Mouse (Mus musculus) forebrain, postnatal 0 days (tissue): ENCODE measurements at regions not wholly inside any gene's neighbourhood (a gene's known extent, or its start where the extent isn't known, plus 50 kb on each side); places are given as distances from the start of the nearest gene placed in this dataset.
A peak's percentile ranks its signal among the peaks of the same experiment; 100 is the strongest.

Experiments
- ATAC-seq: fragments of 200-750 bp; cut with Nextera tagmentation; 2 replicates; pipeline ENCODE4 v1.8.0; 2017; ENCODE audit warnings: mild to moderate bottlenecking, moderate library complexity
- DNase-seq: peaks from one replicate; pipeline ENCODE4 v3.0.0-alpha.2; 2015
- H3K27ac ChIP-seq: fragments of 300-500 bp; sonication (generic); 2 replicates; pipeline ENCODE4 v1.5.1; 2014; ENCODE audit warnings: low read depth, mild to moderate bottlenecking, antibody characterized with exemption, low read length, moderate library complexity, mixed read lengths
- H3K27me3 ChIP-seq: fragments of 300-500 bp; sonication (generic); 2 replicates; pipeline ENCODE4 v1.6.1; 2014; ENCODE audit warnings: mild to moderate bottlenecking, low read length, mixed read lengths; ENCODE audit not compliant: insufficient read depth
- H3K36me3 ChIP-seq: fragments of 300-500 bp; sonication (generic); 2 replicates; pipeline ENCODE4 v1.6.1; 2014; ENCODE audit warnings: mild to moderate bottlenecking, moderate library complexity; ENCODE audit not compliant: insufficient read depth
- H3K4me1 ChIP-seq: fragments of 300-500 bp; sonication (generic); 2 replicates; pipeline ENCODE4 v1.6.1; 2014; ENCODE audit warnings: antibody characterized with exemption; ENCODE audit not compliant: insufficient read depth
- H3K4me2 ChIP-seq: fragments of 300-500 bp; sonication (generic); 2 replicates; pipeline ENCODE4 v1.6.1; 2014; ENCODE audit warnings: low read depth, mild to moderate bottlenecking, moderate library complexity
- H3K4me3 ChIP-seq: fragments of 300-500 bp; sonication (generic); 2 replicates; pipeline ENCODE4 v1.5.1; 2014; ENCODE audit warnings: low read depth, low read length, mixed read lengths
- H3K9ac ChIP-seq: fragments of 300-500 bp; sonication (generic); 2 replicates; pipeline ENCODE4 v1.6.1; 2014; ENCODE audit warnings: mild to moderate bottlenecking
- H3K9me3 ChIP-seq: fragments of 300-500 bp; sonication (generic); 2 replicates; pipeline ENCODE4 v1.6.1; 2016; ENCODE audit warnings: low read length
- CTCF ChIP-seq: sonication (generic); IDR thresholded peaks from 2 replicates; pipeline ENCODE4 v1.5.1; 2016; ENCODE audit warnings: antibody characterized with exemption, control low read depth, low read depth
- WGBS: fragments of 180-500 bp; shearing (Covaris S2); extraction: QIAGEN DNeasy Blood & Tissue Kit; methylation state at CpG from one replicate; pipeline ENCODE4 v1.1.7; 2014; 5-methylcytosine and 5-hydroxymethylcytosine counted together

DNA sequence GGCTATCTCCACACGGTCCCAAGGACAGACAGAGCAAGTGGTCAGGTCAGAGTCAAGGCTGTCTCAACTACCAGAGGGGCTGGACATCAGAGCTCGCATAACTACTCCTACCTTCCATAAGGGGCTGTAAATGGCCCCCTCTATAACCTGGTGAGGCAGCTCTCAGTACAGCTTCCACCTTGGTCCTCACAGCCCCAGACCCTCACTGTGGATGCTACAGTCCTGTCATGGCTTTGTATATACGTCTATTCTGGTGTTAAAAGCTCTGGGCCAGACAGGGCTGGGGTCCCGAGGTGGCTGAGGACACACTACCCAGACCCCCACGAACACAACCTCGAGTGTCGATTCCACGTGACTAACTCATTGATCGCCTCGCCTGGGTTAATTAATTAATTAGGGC lies 94.0 kb upstream of the Nkx1-1 start:
- 48% methylated on average over 10 of the region's 10 CpGs for WGBS
- ATAC-seq (no peak), DNase-seq (no peak)
- Histone ChIP-seq H3K4me2 (no peak overlapping the region), H3K27ac (no peak overlapping the region), H3K36me3 (no peaks in the 10 kb centered on the region), H3K9ac (no peak overlapping the region), H3K4me3 (no peak overlapping the region), H3K27me3 (peaks cover 26% of the 10 kb centered on the region), H3K9me3 (no peaks in the 10 kb centered on the region), H3K4me1 (no peaks in the 10 kb centered on the region)
- no peak for TF ChIP-seq CTCF

DNA sequence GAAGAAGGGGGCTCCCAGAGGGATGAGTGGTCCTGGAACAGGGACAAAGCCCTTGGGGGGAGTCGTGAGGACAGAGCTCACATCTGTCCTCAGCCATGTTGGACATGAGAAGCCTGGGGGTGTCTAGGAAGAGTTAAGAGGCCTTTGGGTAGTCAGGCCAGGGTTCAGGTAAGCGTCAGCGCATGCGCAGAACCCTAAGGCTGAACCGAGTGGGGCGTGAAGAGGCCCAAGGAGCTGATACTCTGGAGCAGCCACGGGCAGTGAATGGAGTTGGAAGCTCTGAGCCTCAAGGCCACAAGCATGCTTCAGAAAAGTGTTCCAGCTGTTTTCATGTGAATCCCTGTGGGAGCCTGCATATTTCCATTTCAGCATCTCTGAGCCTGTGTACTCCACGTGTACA lies 93.5 kb upstream of the Nkx1-1 start:
- DNase-seq (no peak), ATAC-seq (no peak)
- Histone ChIP-seq H3K9me3 (no peaks in the 10 kb centered on the region), H3K4me3 (no peak overlapping the region), H3K27me3 (peaks cover 23% of the 10 kb centered on the region), H3K36me3 (no peaks in the 10 kb centered on the region), H3K9ac (no peak overlapping the region), H3K4me2 (no peak overlapping the region), H3K4me1 (no peaks in the 10 kb centered on the region), H3K27ac (no peak overlapping the region)
- 89% methylated on average over 8 of the region's 8 CpGs for WGBS
- TF ChIP-seq CTCF, result no peak

DNA sequence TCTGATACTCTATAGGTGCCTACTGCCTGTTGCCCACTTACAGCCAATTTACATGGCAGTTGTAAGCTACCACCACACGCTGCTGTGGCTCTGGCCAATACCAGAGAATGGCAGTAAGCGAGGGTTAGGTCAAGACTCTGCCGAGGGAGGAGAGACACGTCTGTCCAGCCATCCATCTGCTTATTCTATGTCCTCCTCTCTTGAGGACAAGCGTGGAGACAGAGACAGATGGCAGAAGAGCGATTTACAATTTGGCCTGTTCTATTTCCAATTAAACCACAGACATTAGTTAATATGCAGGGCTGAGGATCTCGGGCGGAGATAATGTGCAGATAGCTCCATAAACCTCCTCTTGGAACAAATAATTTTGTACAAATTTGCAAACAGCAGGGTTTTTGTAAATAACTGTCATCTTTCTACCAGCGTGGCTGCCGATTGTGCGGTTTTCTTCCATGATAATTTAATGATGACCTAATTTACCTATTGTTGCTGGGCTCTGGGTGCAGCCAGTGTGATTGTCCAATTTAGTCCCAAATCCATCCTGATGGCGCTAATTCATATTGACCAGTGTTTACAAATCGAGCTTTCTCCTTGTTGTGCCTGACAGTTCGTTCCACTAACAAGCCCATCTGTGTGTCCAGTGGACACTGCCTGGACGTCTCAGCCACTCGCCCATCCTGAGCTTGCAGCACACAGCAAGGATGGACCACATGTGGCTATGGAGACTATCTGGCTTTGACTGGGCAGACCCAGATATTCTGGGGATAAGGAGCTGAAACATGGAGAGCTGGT lies 88.4 kb upstream of the Nkx1-1 start:
- no peak overlapping the region for H3K27ac ChIP-seq
- no peak for TF ChIP-seq CTCF
- no peak for ATAC-seq
- H3K27me3 ChIP-seq, result no peaks in the 10 kb centered on the region; the same call in 1 of the 2 replicates
- no peaks in the 10 kb centered on the region for H3K36me3 ChIP-seq
- no peak overlapping the region for H3K9ac ChIP-seq
- no peaks in the 10 kb centered on the region for H3K4me1 ChIP-seq
- WGBS, result 72% methylated on average over 16 of the region's 16 CpGs
- H3K4me2 ChIP-seq, result no peak overlapping the region
- DNase-seq, result no peak
- H3K4me3 ChIP-seq, result no peak overlapping the region
- H3K9me3 ChIP-seq, result no peaks in the 10 kb centered on the region

DNA sequence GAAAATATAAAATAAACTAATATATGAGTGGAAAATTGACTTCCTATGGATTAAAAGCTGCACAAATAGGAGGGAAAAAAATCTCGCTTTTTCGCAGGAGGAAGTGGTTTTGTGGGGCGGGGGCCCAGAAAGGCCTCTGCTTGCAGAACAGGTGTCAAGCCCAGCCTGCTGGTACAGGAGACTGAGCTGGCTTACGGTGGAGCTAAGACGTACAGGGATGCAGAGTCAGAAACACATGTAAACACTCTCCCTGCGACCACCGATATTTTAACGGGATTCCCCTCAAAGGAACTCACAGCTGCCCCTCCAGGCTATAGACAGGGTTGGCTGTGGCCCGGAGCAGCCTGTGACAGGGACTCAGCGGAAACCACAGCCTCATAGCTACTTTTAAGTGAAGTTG lies 87.1 kb upstream of the Nkx1-1 start:
- Histone ChIP-seq H3K4me3 (no peak overlapping the region), H3K9me3 (no peaks in the 10 kb centered on the region), H3K36me3 (no peaks in the 10 kb centered on the region), H3K4me2 (no peak overlapping the region), H3K27me3 (no peaks in the 10 kb centered on the region; the same call in 1 of the 2 replicates), H3K4me1 (no peaks in the 10 kb centered on the region), H3K9ac (no peak overlapping the region), H3K27ac (no peak overlapping the region)
- DNase-seq (no peak), ATAC-seq (no peak)
- WGBS, result 74% methylated on average over 10 of the region's 10 CpGs
- TF ChIP-seq CTCF, result no peak

DNA sequence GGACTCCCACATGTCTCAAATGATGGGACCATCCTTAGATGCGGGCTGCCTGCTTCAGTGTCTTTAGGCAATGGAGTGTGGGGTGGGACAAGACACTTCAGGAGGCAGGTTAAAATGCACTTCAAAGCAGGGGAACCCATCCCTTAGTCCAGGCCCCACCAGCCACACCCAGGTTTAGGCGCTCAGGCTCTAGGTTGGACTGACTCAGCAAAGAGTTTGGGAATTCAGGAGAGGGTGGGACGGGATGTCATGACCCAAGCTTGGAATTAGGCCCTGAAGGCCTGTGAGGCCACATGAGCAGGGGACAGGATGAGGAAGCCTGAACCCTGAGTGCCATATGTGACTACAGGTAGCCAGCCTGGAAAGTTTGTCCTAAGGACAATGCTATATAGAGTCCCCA lies 85.6 kb upstream of the Nkx1-1 start:
- ATAC-seq (no peak), DNase-seq (no peak)
- Histone ChIP-seq H3K36me3 (no peaks in the 10 kb centered on the region), H3K4me3 (no peak overlapping the region), H3K9ac (no peak overlapping the region), H3K27me3 (no peaks in the 10 kb centered on the region; the same call in 1 of the 2 replicates), H3K4me2 (no peak overlapping the region), H3K4me1 (no peaks in the 10 kb centered on the region), H3K9me3 (no peaks in the 10 kb centered on the region), H3K27ac (no peak overlapping the region)
- WGBS, result 92% methylated on average over 3 of the region's 3 CpGs
- no peak for TF ChIP-seq CTCF

DNA sequence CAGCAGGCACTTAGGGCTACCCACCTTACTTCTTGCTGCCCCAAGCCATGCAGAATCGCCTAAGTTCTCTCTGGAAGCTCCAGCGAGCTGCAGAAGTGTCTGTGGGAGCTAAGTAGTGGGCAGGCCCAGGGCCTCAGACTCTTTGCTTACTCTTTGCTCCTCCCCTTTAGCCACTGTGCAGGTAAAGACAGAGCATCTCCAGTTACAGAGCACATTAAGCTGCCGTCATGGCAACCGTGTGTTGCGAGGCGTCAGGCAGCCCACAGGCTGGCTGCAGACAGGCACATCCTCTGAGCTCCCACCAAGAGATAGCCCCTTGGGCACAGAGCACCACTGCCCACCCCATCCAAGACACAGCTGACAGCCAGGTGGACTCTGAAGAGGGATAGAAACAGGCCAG lies 85.1 kb upstream of the Nkx1-1 start:
- H3K9ac ChIP-seq, result no peak overlapping the region
- no peaks in the 10 kb centered on the region for H3K9me3 ChIP-seq
- H3K36me3 ChIP-seq, result no peaks in the 10 kb centered on the region
- no peak for TF ChIP-seq CTCF
- 19% methylated on average over 6 of the region's 6 CpGs for WGBS
- H3K27ac ChIP-seq, result no peak overlapping the region
- H3K27me3 ChIP-seq, result no peaks in the 10 kb centered on the region; the same call in 1 of the 2 replicates
- H3K4me3 ChIP-seq, result no peak overlapping the region
- no peak overlapping the region for H3K4me2 ChIP-seq
- no peaks in the 10 kb centered on the region for H3K4me1 ChIP-seq
- peak; percentile 54 for ATAC-seq
- DNase-seq, result no peak

DNA sequence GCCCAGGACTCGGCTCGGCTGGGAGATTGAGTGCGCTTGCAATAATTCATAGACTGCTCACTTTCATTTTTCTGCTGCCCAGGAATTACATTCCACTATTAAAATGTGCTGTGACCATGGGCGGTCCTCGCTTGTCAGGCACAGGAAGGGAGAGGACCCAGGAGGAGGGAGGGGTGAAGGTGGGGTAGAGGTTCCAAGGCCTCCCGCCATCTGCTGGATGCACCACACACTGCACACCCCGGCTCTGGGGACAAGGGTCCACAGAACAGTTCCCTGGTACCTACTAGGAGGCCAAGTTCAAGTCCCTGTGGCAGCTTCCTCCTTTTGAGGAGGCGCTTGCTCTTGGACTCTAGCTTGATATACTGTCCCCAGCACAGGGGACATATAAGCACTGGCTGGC lies 83.8 kb upstream of the Nkx1-1 start:
- no peak for TF ChIP-seq CTCF
- H3K4me3 ChIP-seq, result no peak overlapping the region
- no peaks in the 10 kb centered on the region for H3K36me3 ChIP-seq
- H3K27ac ChIP-seq, result no peak overlapping the region
- 79% methylated on average over 8 of the region's 8 CpGs for WGBS
- ATAC-seq (no peak), DNase-seq (no peak)
- no peaks in the 10 kb centered on the region for H3K9me3 ChIP-seq
- no peaks in the 10 kb centered on the region for H3K4me1 ChIP-seq
- H3K27me3 ChIP-seq, result no peaks in the 10 kb centered on the region; the same call in 1 of the 2 replicates
- no peak overlapping the region for H3K9ac ChIP-seq
- no peak overlapping the region for H3K4me2 ChIP-seq
